Mouse (Mus musculus) heart, adult 2 months (tissue): ENCODE results near the gene Dlk1. TPM values are rescaled to one million over a fixed set of nuclear protein-coding genes. Genes with fewer than 3 reads are reported as not detected.

Experiments
- DNase-seq, 2 experiments: peaks; one replicate each; pipeline ENCODE4 v3.0.0; 2021
- H3K27ac ChIP-seq: fragments of 200-600 bp; 2 replicates; pipeline ENCODE4 v1.8.1; 2022
- H3K27me3 ChIP-seq: fragments of 200-500 bp; 2 replicates; pipeline ENCODE4 v1.6.1; 2012; ENCODE audit warnings: mild to moderate bottlenecking, low read length, inconsistent platforms, mixed read lengths; ENCODE audit not compliant: control insufficient read depth, insufficient read depth
- H3K36me3 ChIP-seq: fragments of 200-500 bp; 2 replicates; pipeline ENCODE4 v1.6.1; 2012; ENCODE audit warnings: low read length, inconsistent platforms; ENCODE audit not compliant: control insufficient read depth, insufficient read depth
- H3K4me1 ChIP-seq: fragments of 200-500 bp; 2 replicates; pipeline ENCODE4 v1.6.1; 2011; ENCODE audit warnings: low read length; ENCODE audit not compliant: control insufficient read depth, insufficient read depth
- H3K4me3 ChIP-seq: fragments of 200-600 bp; 2 replicates; pipeline ENCODE4 v1.8.1; 2022
- H3K79me2 ChIP-seq: fragments of 200-500 bp; replicated peaks from 2 replicates; pipeline ENCODE4 v1.6.1; 2012; ENCODE audit warnings: mild to moderate bottlenecking, inconsistent platforms, low read length, moderate library complexity, mixed read lengths; ENCODE audit not compliant: control insufficient read depth, insufficient read depth
- H3K9ac ChIP-seq: fragments of 200-500 bp; 2 replicates; pipeline ENCODE4 v1.6.1; 2012; ENCODE audit warnings: low read depth, mild to moderate bottlenecking, control low read depth, inconsistent platforms, low read length, mixed read lengths
- CTCF ChIP-seq: fragments of 200-600 bp; IDR thresholded peaks from 2 replicates; pipeline ENCODE4 v1.8.1; 2022; ENCODE audit warnings: antibody characterized with exemption, mild to moderate bottlenecking, moderate library complexity
- EP300 ChIP-seq: fragments of 200-500 bp; IDR thresholded peaks from 2 replicates; pipeline ENCODE4 v1.6.1; 2011; ENCODE audit warnings: low read depth, low read length, control low read depth; ENCODE audit not compliant: insufficient read depth
- POLR2A ChIP-seq: fragments of 200-500 bp; IDR thresholded peaks from 2 replicates; pipeline ENCODE4 v1.6.1; 2011; ENCODE audit warnings: mild to moderate bottlenecking, low read depth, low read length, control low read depth; ENCODE audit not compliant: insufficient read depth
- WGBS: fragments of 180-500 bp; shearing (Covaris S2); methylation state at CpG from one replicate; pipeline ENCODE4 v1.1.7; 2018; 5-methylcytosine and 5-hydroxymethylcytosine counted together
- intact Hi-C: fragments of 180-260 bp; cut with DNase I; formaldehyde crosslinking; loops from one replicate; pipeline ENCODE4 v1.15.1; 2025
- polyA plus RNA-seq: library from polyadenylated mRNA; depleted of rRNA; stranded (reverse); fragments of >200 nt; gene quantifications from 2 replicates; pipeline ENCODE4 v1.2.3, GENCODE M21; 2012
- total RNA-seq, 2 experiments: library from RNA; stranded (reverse); gene quantifications; 2 replicates each; pipeline ENCODE4 v1.2.3; 2021

Gene Dlk1
- total and polyA plus RNA-seq, 3 experiments = 0.23 to 0.90 TPM; not detected in 1

DNA sequence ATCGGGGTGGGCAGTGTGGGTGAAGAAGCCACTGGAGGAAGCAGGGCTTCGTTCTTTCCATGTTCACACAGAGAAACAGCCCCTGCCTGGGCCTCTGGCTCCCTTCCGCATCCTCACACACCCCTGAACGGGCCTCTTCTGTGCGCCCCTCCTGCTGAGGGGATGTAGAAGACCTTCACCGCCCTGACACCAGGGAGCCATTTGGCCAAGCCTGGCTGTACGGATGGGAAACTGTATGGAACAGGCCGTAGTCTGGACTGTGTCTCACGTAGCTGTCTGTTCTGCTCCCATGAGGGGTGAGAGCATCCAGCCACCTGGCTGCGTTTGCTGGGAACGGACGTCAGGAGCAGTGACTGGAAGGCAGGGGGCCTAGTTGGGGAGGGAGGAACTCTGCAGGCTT lies 15.8 kb upstream of the Dlk1 start:
- DNase-seq = no peak
- intact Hi-C loops = loop anchor here (2.0 kb wide), 1 partner anchor 170 kb away; no protein-coding TSS in a partner anchor
- WGBS = 50% methylated on average over 12 of the region's 12 CpGs
- H3K27me3 ChIP-seq = no peaks in the 10 kb centered on the region
- H3K36me3 ChIP-seq = no peaks in the 10 kb centered on the region
- no peak overlapping the region for H3K27ac ChIP-seq
- H3K9ac ChIP-seq = no peak overlapping the region
- no peak for TF ChIP-seq CTCF
- no peak for TF ChIP-seq POLR2A
- TF ChIP-seq EP300 = no peak
- no peaks in the 10 kb centered on the region; the same call in 1 of the 2 replicates for H3K4me1 ChIP-seq
- H3K79me2 ChIP-seq = no peaks in the 10 kb centered on the region
- no peak overlapping the region for H3K4me3 ChIP-seq

DNA sequence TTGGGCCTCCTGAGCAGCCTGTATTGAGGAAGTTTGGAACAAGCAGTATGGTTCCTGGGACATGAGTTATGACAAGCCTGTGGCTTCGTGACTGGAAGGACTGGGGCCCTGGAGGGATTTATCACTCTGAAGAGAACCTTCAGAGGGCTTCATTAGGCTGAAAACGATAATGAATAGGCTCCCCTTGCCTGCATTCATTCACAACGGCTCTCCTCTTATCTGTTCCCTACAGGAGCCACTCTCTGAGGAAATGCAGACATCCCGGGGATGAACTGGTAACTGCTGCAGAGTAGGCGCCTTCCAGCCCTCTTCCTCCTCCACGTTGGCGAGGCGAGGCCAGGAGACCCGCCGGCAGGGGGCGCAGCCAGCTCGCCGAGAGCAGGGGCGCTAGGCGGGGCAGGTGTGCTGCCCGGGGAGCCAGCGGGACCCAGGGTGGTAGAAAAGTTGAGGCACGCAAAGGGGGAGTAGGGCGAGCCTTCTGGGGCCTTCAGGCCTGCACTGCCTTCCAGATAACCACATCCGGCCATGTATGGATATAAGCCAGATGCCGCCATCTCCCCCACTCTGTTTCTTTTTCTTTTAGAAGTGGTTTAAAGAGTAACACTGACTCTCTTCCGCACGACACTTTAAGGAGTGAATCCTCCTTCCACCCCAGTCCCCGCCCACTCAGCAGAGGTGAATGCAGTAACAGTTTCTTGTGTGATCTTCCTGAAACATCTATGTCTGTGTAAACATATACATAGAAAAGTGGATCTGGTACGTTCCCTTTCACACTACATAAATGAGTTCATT lies 14.9 kb upstream of the Dlk1 start:
- Histone ChIP-seq H3K4me3 (no peak overlapping the region), H3K79me2 (no peaks in the 10 kb centered on the region), H3K9ac (no peak overlapping the region), H3K36me3 (no peaks in the 10 kb centered on the region), H3K27ac (no peak overlapping the region), H3K27me3 (no peaks in the 10 kb centered on the region), H3K4me1 (no peaks in the 10 kb centered on the region; the same call in 1 of the 2 replicates)
- no peak for TF ChIP-seq POLR2A
- TF ChIP-seq CTCF = peak; percentile 95; the same call in 1 of the 2 replicates
- TF ChIP-seq EP300 = no peak
- WGBS = 12% methylated on average over 25 of the region's 25 CpGs
- intact Hi-C loops = loop anchor here (2.0 kb wide), 2 partner anchors 169 to 935 kb away; no protein-coding TSS in a partner anchor
- DNase-seq = peak; percentile 79 to 85

- H3K4me3 ChIP-seq = no peak overlapping the region
- H3K79me2 ChIP-seq = no peaks in the 10 kb centered on the region
- no peak for DNase-seq
- H3K4me1 ChIP-seq = no peaks in the 10 kb centered on the region; the same call in 1 of the 2 replicates
- no peaks in the 10 kb centered on the region for H3K27me3 ChIP-seq
- H3K36me3 ChIP-seq = no peaks in the 10 kb centered on the region
- H3K27ac ChIP-seq = no peak overlapping the region
- TF ChIP-seq EP300 = no peak
- TF ChIP-seq CTCF = no peak
- intact Hi-C loops = loop anchor here (2.0 kb wide), 1 partner anchor 934 kb away; no protein-coding TSS in a partner anchor
- 88% methylated on average over 6 of the region's 6 CpGs for WGBS
- H3K9ac ChIP-seq = no peak overlapping the region
Observed at GRCm38 (mm10) chr12:109438383-109438782, 14.2 kb upstream of the Dlk1 start.

DNA sequence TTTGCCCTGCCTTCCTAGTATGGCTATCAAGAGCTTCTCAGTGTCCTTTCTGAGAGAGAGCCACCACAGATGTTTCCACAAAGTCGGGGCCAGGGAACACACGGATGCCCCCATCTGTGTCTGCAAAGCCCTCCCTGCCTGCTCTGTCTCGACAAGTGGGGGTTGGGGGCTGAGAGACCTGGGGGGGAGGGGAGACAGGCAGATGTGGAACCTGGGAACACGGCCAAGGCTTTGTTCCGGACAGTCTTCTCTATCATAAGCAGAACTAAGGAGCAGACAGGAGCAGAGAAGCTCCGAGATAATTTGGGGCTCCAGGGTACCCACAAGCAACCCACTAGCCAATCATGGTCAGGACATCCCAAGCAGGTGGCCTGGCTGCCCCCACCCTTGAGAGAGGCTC lies 12.6 kb upstream of the Dlk1 start:
- DNase-seq = no peak
- no peaks in the 10 kb centered on the region; the same call in 1 of the 2 replicates for H3K4me1 ChIP-seq
- no peaks in the 10 kb centered on the region for H3K36me3 ChIP-seq
- H3K9ac ChIP-seq = no peak overlapping the region
- 29% methylated on average over 6 of the region's 6 CpGs for WGBS
- intact Hi-C loops = loop anchor here (2.0 kb wide), 1 partner anchor 933 kb away; no protein-coding TSS in a partner anchor
- no peaks in the 10 kb centered on the region for H3K27me3 ChIP-seq
- H3K27ac ChIP-seq = no peak overlapping the region
- no peak for TF ChIP-seq EP300
- no peak for TF ChIP-seq CTCF
- TF ChIP-seq POLR2A = no peak
- no peak overlapping the region for H3K4me3 ChIP-seq
- H3K79me2 ChIP-seq = no peaks in the 10 kb centered on the region

GRCm38 (mm10) chr12:109441366-109441765 lies 11.3 kb upstream of the Dlk1 start:
- peak in 1 of 2 experiments; percentile 28 for DNase-seq
- Histone ChIP-seq H3K4me3 (no peak overlapping the region), H3K9ac (no peak overlapping the region), H3K27me3 (no peaks in the 10 kb centered on the region), H3K36me3 (no peaks in the 10 kb centered on the region), H3K27ac (no peak overlapping the region), H3K79me2 (no peaks in the 10 kb centered on the region), H3K4me1 (no peaks in the 10 kb centered on the region; the same call in 1 of the 2 replicates)
- intact Hi-C loops = no loop called here
- TF ChIP-seq CTCF (no peak), EP300 (no peak), POLR2A (no peak)
- 26% methylated on average over 6 of the region's 6 CpGs for WGBS

DNA sequence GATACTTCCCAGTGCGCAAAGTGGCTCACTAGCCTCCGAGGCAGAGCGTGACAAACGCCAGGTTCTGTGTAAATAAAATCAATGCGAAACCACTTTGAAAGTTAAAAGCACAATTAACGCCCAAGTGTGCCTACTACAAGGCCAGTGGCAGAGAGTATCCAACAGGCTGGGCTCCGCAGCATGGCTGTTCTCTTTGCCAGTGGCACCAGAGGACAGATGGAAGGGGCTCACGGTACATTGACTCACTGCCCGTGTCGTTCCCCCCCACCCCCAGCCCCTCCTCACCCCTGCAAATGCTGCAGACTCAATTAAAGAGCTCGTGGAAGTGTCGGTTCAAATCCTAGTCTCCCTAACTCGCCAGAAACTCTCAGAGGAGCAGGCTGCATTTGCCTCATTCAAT lies 10.5 kb upstream of the Dlk1 start:
- WGBS = 77% methylated on average over 13 of the region's 13 CpGs

More for the DNA sequence above, 10.5 kb upstream of the Dlk1 start:
- no peak for TF ChIP-seq EP300
- TF ChIP-seq CTCF = no peak
- TF ChIP-seq POLR2A = no peak
- no peak for DNase-seq
- Histone ChIP-seq H3K36me3 (no peaks in the 10 kb centered on the region), H3K4me1 (no peaks in the 10 kb centered on the region; the same call in 1 of the 2 replicates), H3K27me3 (no peaks in the 10 kb centered on the region), H3K4me3 (no peak overlapping the region), H3K9ac (no peak overlapping the region), H3K79me2 (no peaks in the 10 kb centered on the region), H3K27ac (no peak overlapping the region)
- intact Hi-C loops = no loop called here
